Mouse (Mus musculus): ENCODE measurements around the gene Pcbd2. TPM values are rescaled to one million over a fixed set of nuclear protein-coding genes. Genes with fewer than 3 reads are reported as not detected.

The Pcbd2 gene
- polyA plus RNA-seq, 1 experiment, result 78.2 TPM

DNA sequence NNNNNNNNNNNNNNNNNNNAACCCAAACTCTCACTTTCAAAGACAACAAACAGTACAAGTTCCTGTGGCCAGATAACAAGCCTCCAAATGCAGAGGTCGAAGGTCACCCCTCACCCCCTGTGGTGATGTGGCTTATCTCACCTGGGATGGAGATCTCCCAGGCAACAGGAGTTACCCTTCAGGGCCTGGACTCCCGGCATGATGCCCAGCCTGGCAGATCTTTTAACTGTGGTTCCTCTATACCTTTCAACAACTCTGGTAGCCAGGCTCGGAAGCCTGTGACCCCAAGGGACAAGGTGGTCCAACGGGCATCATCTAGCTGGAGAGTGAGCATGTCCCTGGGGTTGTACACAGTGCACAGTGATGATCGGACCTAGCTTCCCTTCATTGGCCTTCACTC lies 95.3 kb downstream of the Pcbd2 start:
- Histone ChIP-seq H3K36me3 (replicated peaks; ENCODE audit: low read length) (no peaks in the 10 kb centered on the region), H3K27me3 (replicated peaks) (peaks cover 80% of the 10 kb centered on the region), H3K4me3 (replicated peaks) (no peak overlapping the region), H3K4me1 (peaks cover 12% of the 10 kb centered on the region), H3K9me3 (0 out of 2 replicates have a peak, but pooled peaks cover 3% of the 10 kb centered on the region)
- TF ChIP-seq GATA1 (IDR thresholded peaks at IDR 0.05; ENCODE audit: borderline replicate concordance, low read length) (no peak), FLI1 (IDR thresholded peaks at IDR 0.05; ENCODE audit: low read length) (no peak)

DNA sequence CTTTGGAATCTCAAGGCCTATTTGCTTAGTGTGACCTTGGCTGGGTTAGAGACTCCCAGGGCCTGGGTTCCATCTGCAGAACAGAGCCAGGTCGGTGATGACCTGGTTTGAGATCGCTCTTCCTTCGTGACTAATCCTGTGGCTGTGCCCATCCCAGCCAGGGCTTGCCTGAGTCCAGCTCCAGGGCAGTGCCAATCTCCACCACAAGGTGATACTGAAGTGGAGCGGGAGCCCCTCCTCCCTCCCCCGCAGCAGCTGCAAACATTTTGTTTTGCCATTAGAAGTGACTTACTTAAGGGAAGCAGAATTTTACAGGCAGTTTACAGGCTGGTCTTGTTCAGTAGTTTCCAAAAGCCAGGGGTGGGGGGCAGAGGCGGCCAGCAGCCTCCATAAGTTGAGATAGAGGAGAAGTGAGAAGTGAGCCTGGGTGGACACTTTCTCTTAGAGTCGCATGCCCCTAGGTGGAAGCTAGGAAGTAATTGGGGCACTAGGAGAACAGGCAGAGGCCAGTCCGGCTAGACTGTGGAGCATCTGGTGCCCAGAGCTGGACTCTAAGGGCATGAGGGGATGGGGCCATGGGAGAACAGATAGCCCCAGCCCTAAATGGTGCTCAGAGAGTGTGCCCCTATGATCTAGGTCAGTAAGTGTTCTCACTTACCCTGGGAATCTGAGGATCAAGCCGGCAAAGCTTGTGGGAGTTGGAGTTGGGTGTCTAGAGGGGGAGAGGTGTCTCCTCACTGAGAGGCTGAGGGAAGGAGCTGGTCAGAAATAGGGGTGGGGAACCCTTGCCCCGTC lies 97.2 kb downstream of the Pcbd2 start:
- H3K9me3 ChIP-seq, result 0 out of 2 replicates have a peak, but pooled peaks cover 3% of the 10 kb centered on the region
- TF ChIP-seq GATA1 (IDR thresholded peaks at IDR 0.05; ENCODE audit: borderline replicate concordance, low read length), result no peak
- no peak for TF ChIP-seq FLI1 (IDR thresholded peaks at IDR 0.05; ENCODE audit: low read length)
- H3K4me3 ChIP-seq (replicated peaks), result no peak overlapping the region
- H3K27me3 ChIP-seq (replicated peaks), result peaks cover 87% of the 10 kb centered on the region
- no peaks in the 10 kb centered on the region for H3K36me3 ChIP-seq (replicated peaks; ENCODE audit: low read length)
- peaks cover 25% of the 10 kb centered on the region for H3K4me1 ChIP-seq

DNA sequence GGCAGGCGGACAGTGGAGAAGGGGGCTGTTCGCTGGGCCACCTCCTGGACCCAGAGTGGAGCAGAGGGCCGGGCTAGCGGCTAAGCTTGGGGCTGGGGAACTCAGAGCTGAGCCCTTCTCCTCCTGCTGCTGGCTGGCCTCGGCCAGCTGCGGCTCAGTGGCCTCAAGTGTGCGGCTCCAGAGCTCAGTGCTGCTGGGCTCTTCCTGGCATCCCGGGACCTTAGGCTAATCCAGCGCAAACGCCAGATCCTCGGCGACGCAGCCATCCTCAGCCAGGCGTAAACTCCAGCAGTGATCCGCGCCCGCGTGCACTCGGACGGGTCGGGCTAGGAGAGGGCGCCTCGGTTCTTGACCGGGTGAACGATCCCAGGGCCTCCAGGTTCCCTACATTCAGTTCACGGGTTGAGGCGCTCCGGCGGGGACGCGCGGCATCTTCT lies 98.1 kb downstream of the Pcbd2 start:
- Histone ChIP-seq H3K27me3 (replicated peaks) (peaks cover 92% of the 10 kb centered on the region), H3K9me3 (0 out of 2 replicates have a peak, but pooled peaks cover 3% of the 10 kb centered on the region), H3K4me3 (replicated peaks) (no peak overlapping the region), H3K4me1 (peaks cover 29% of the 10 kb centered on the region), H3K36me3 (replicated peaks; ENCODE audit: low read length) (no peaks in the 10 kb centered on the region)
- TF ChIP-seq GATA1 (IDR thresholded peaks at IDR 0.05; ENCODE audit: borderline replicate concordance, low read length) (no peak), FLI1 (IDR thresholded peaks at IDR 0.05; ENCODE audit: low read length) (no peak)

DNA sequence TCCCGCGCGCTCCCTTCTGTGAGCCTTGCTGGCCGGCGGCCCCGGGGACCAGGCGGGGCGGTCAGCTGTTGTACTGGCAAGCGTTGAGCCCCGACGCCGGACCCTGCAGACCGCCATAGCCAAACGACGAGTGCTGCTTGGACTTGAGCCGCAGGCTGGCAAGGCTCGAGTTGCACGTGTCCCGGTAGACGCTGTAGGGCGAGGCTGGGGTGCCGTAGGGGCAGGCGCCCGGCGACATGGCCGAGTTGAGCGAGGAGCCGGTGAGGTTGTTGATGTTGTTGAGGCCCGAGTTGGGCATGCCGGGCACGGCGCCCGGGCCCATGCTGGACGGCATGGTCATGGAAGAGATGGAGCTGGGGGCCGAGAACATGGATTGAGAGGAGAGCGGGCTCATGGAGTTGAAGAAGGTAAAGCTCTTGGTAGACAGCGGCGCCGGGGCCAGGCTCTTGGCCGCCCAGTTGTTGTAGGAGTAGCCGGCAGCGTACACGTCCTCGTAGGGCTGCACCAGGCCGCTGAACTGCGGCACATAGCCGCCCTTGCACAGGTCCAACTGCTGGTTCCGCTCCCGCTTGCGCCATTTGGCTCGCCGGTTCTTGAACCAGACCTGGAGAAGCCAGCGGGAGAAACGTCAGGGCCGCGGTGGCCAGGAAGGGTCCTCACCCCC lies 99.0 kb downstream of the Pcbd2 start:
- Histone ChIP-seq H3K9me3 (0 out of 2 replicates have a peak, but pooled peaks cover 3% of the 10 kb centered on the region), H3K36me3 (replicated peaks; ENCODE audit: low read length) (no peaks in the 10 kb centered on the region), H3K27me3 (replicated peaks) (peaks cover 94% of the 10 kb centered on the region), H3K4me1 (peaks cover 32% of the 10 kb centered on the region), H3K4me3 (replicated peaks) (no peak overlapping the region)
- TF ChIP-seq FLI1 (IDR thresholded peaks at IDR 0.05; ENCODE audit: low read length) (no peak), GATA1 (IDR thresholded peaks at IDR 0.05; ENCODE audit: borderline replicate concordance, low read length) (no peak)

Other genes with a start within 250 kb of the Pcbd2 start
- gene Dbn1, start 239.3 kb upstream of the Pcbd2 start, polyA plus RNA-seq (2012; ENCODE audit: insufficient read depth, low replicate concordance), result 1.8 and 5.0 TPM in 2 replicates
- 681 and 731 TPM in 2 replicates for gene Pdlim7, start 213.7 kb upstream of the Pcbd2 start, polyA plus RNA-seq (2012; ENCODE audit: insufficient read depth, low replicate concordance)
- 35.5 and 98.6 TPM in 2 replicates for gene Dok3, start 198.1 kb upstream of the Pcbd2 start, polyA plus RNA-seq (2012; ENCODE audit: insufficient read depth, low replicate concordance)
- 49.7 and 52.6 TPM in 2 replicates for gene Ddx41, start 190.7 kb upstream of the Pcbd2 start, polyA plus RNA-seq (2012; ENCODE audit: insufficient read depth, low replicate concordance)
- 64.4 and 77.7 TPM in 2 replicates for gene Fam193b, start 156.2 kb upstream of the Pcbd2 start, polyA plus RNA-seq (2012; ENCODE audit: insufficient read depth, low replicate concordance)
- gene Tmed9, start 153.6 kb upstream of the Pcbd2 start, polyA plus RNA-seq (2012; ENCODE audit: insufficient read depth, low replicate concordance), result 209 and 240 TPM in 2 replicates
- 11.6 and 13.8 TPM in 2 replicates for gene B4galt7, start 127.5 kb upstream of the Pcbd2 start, polyA plus RNA-seq (2012; ENCODE audit: insufficient read depth, low replicate concordance)
- 12.6 and 59.7 TPM in 2 replicates for gene Caml, start 104.4 kb upstream of the Pcbd2 start, polyA plus RNA-seq (2012; ENCODE audit: insufficient read depth, low replicate concordance)
- gene Ddx46, start 92.3 kb upstream of the Pcbd2 start, polyA plus RNA-seq (2012; ENCODE audit: insufficient read depth, low replicate concordance), result 5.4 and 12.8 TPM in 2 replicates
- gene B230219D22Rik, start 34.2 kb upstream of the Pcbd2 start, polyA plus RNA-seq (2012; ENCODE audit: insufficient read depth, low replicate concordance), result 1.5 and 4.6 TPM in 2 replicates
- gene Txndc15, start 12.7 kb upstream of the Pcbd2 start, polyA plus RNA-seq (2012; ENCODE audit: insufficient read depth, low replicate concordance), result 7.6 and 23.2 TPM in 2 replicates
- not detected in 2 replicates for gene Catsper3, start 57.2 kb downstream of the Pcbd2 start, polyA plus RNA-seq (2012; ENCODE audit: insufficient read depth, low replicate concordance)
- gene Pitx1, start 108.8 kb downstream of the Pcbd2 start, polyA plus RNA-seq (2012; ENCODE audit: insufficient read depth, low replicate concordance), result 0.68 TPM in 1 of 2 replicates, not detected in the other

Data from megakaryocyte, embryonic 14.5 days (primary cell).